Mouse (Mus musculus): ENCODE results near the gene Car4.
A peak's percentile ranks its signal among the peaks of the same experiment; 100 is the strongest.

The Car4 gene

GRCm38 (mm10) chr11:85003566-85003965, 46.0 kb downstream of the Car4 start:
- DNase-seq (ENCODE audit: low spot score in 2 of 2), result peak in 1 of 2 experiments; percentile 28

GRCm38 (mm10) chr11:85013121-85013520, 55.5 kb downstream of the Car4 start:
- no peak for DNase-seq (ENCODE audit: low spot score in 2 of 2)

All from right cerebral cortex, postnatal 10 days (tissue).